Mouse (Mus musculus): Measurements from ENCODE around the gene Ang5.
"Not testable (repeated sequence)": the region's sequence is repeated elsewhere in the genome, so short reads cannot be mapped to it uniquely, and the experiment has no call there.

DNA sequence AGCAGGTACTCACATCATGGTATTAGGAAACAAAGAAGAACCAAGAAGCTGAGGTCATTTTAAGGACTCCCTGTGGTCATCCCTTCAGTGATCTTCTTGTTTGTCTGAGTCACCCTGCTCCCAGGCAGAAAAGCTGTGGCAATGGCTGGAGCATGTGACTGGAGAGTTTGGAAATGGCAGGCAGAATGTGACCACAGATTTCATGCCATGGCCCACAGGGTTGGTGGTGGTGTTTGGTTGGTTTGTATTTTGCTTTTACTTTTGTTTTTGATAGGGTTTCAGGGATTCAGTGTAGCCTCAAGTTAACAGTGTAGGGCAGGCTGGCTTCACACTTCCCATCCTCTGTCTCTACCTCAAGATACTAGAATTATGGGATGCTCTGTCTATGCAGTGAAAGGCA is 38.7 kb upstream of the Ang5 start:
- TF ChIP-seq POLR2A (IDR thresholded peaks at IDR 0.05; ENCODE audit: low read depth, low read length); CTCF (IDR thresholded peaks at IDR 0.05; ENCODE audit: extremely low read depth, insufficient read length, insufficient replicate concordance, low read depth, low read length): not testable (repeated sequence)
